In genomic region chr14:19916315-19916714, GRCm38 (mm10) we compare ENCODE assay signal across 19 mouse cellular contexts.
"Had no signal": no experiment of that assay in that cellular context is flagged by ENCODE, and none has a peak within 500 bp of the region (broad histone marks: within the 10 kb centered on the region; RNA-seq: fewer than 3 reads in every experiment).

No protein-coding gene starts in this region.

- H3K27ac ChIP-seq: limb, embryonic 10.5 days; limb, embryonic 13.5 days; liver, embryonic 12.5 days; liver, embryonic 15.5 days; macrophage; midbrain, embryonic 12.5 days had no signal

- H3K9me3 ChIP-seq: limb, embryonic 10.5 days; limb, embryonic 13.5 days; liver, embryonic 12.5 days; liver, embryonic 15.5 days; midbrain, embryonic 12.5 days had no signal

- H3K4me2 ChIP-seq: limb, embryonic 13.5 days; liver, embryonic 12.5 days; liver, embryonic 15.5 days; midbrain, embryonic 12.5 days had no signal

- ATAC-seq: liver, embryonic 12.5 days; midbrain, embryonic 16.5 days had no signal

- H3K9ac ChIP-seq: limb, embryonic 13.5 days; liver, embryonic 12.5 days; liver, embryonic 15.5 days; midbrain, embryonic 12.5 days had no signal

- DNase-seq: kidney, adult 18-20 months; kidney, postnatal 10 days; kidney, postnatal 36 days; layer of hippocampus, adult 9-11 months; liver; lung, adult 18-20 months; lung, postnatal 14 days; right cerebral cortex, adult 18-20 months; right cerebral cortex, postnatal 25 days; spleen, adult 18-20 months; thymus, adult 18-20 months; thymus, postnatal 36 days had no signal

- H3K4me1 ChIP-seq: liver, embryonic 12.5 days; liver, embryonic 15.5 days had no signal

- H3K27me3 ChIP-seq: limb, embryonic 13.5 days; liver, embryonic 12.5 days; liver, embryonic 15.5 days; midbrain, embryonic 12.5 days had no signal

- H3K4me3 ChIP-seq: limb, embryonic 10.5 days; limb, embryonic 13.5 days; liver, embryonic 12.5 days; liver, embryonic 15.5 days; midbrain, embryonic 12.5 days had no signal

- H3K36me3 ChIP-seq: liver, embryonic 12.5 days; liver, embryonic 15.5 days had no signal
